Mouse (Mus musculus): ENCODE measurements around the gene Gm20388. TPM values are rescaled to one million over a fixed set of nuclear protein-coding genes. Genes with fewer than 3 reads are reported as not detected.
A peak's percentile ranks its signal among the peaks of the same experiment; 100 is the strongest.

Gm20388 gene
- polyA plus RNA-seq, 1 experiment from 2014 or later, result not detected

DNA sequence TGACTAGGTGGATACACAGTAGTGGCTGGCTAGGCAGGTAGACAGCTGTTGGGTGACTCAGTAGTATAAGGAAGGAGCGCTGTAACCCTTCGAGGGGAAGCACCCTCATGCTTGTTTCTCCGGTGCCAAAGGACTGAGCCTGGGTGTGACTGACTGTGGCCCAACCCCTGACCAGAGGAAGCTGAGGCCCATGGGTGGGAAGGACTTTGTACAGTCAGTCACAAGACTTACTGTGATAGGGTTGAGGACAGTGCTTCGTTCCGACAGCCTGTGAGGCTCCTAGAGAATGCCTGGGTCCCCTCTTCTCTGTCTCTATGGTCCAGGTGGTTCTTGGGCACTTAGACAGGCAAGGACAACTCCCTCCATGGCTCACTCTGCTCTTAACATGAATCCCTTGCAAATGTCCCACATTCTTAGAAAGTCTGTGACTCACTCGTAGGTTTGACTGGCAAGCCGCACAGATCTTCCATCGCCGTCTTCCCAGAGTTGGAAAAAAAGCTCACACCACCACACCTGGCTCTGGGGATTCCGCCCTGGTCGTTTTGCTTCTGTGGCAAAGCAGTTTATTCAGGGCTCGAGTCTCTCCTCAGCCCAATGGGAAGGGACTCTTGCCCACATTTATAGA lies 495.5 kb downstream of the Gm20388 start:
- Histone ChIP-seq H3K4me2 (ENCODE audit: low read length) (no peak overlapping the region), H3K9me3 (ENCODE audit: control insufficient read depth, low read length) (no peaks in the 10 kb centered on the region), H3K4me1 (ENCODE audit: control insufficient read depth in 2 of 2, insufficient read depth in 2 of 2, low read length in 2 of 2) (peaks cover 13 to 14% of the 10 kb centered on the region in 2 experiments), H3K27ac (replicated peaks in 1 of 2; ENCODE audit: control insufficient read depth in 1 of 2, insufficient read depth in 1 of 2, low read depth in 2 of 2, low read length in 2 of 2) (no peak overlapping the region), H3K9ac (ENCODE audit: low read length) (no peak overlapping the region), H3K4me3 (ENCODE audit: control insufficient read depth in 1 of 2, insufficient read depth in 1 of 2, low read depth in 1 of 2, low read length in 2 of 2) (no peak overlapping the region), H3K36me3 (ENCODE audit: control insufficient read depth, insufficient read depth, low read length) (no peaks in the 10 kb centered on the region), H3K27me3 (ENCODE audit: control insufficient read depth, insufficient read depth, low read length) (no peaks in the 10 kb centered on the region)
- 91% methylated on average over 12 of the region's 12 CpGs for WGBS
- no peak for ATAC-seq (ENCODE audit: insufficient number of reproducible peaks, insufficient read depth, low FRiP score, low read depth)

DNA sequence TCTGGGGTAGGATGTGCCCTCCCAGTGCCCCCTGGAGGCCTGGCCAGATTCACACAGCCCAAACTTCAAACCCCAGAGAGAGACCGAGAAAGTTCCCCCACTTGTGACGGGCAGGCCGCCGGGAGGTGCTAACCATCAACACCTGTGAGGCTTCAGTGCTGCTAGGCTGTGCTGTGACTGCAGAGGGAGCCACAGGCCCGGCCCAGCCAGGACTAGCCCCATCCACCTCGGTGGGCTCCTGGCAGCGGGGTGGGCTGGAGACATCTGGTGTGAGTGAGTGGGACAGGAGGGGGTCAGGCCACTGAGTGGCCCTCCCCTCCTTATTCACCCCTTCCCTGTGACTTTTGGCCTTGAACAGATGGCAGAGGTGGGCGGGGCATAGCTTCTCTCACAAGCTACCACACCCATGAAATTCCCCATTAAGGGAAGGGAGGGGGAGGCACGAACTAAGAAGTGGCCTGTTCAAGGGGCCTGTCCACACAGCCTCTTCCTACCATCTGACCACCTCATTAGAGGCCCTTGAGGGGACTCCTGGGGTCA lies 497.1 kb downstream of the Gm20388 start:
- Histone ChIP-seq H3K27ac (replicated peaks in 1 of 2; ENCODE audit: control insufficient read depth in 1 of 2, insufficient read depth in 1 of 2, low read depth in 2 of 2, low read length in 2 of 2) (no peak overlapping the region), H3K4me3 (ENCODE audit: control insufficient read depth in 1 of 2, insufficient read depth in 1 of 2, low read depth in 1 of 2, low read length in 2 of 2) (no peak overlapping the region), H3K4me2 (ENCODE audit: low read length) (no peak overlapping the region), H3K9me3 (ENCODE audit: control insufficient read depth, low read length) (no peaks in the 10 kb centered on the region), H3K36me3 (ENCODE audit: control insufficient read depth, insufficient read depth, low read length) (no peaks in the 10 kb centered on the region), H3K4me1 (ENCODE audit: control insufficient read depth in 2 of 2, insufficient read depth in 2 of 2, low read length in 2 of 2) (peaks cover 19 to 20% of the 10 kb centered on the region in 2 experiments), H3K9ac (ENCODE audit: low read length) (peak overlapping the region; percentile 25; the same call in 1 of the 2 replicates), H3K27me3 (ENCODE audit: control insufficient read depth, insufficient read depth, low read length) (no peaks in the 10 kb centered on the region)
- ATAC-seq (ENCODE audit: insufficient number of reproducible peaks, insufficient read depth, low FRiP score, low read depth), result no peak
- 15% methylated on average over 9 of the region's 9 CpGs for WGBS

DNA sequence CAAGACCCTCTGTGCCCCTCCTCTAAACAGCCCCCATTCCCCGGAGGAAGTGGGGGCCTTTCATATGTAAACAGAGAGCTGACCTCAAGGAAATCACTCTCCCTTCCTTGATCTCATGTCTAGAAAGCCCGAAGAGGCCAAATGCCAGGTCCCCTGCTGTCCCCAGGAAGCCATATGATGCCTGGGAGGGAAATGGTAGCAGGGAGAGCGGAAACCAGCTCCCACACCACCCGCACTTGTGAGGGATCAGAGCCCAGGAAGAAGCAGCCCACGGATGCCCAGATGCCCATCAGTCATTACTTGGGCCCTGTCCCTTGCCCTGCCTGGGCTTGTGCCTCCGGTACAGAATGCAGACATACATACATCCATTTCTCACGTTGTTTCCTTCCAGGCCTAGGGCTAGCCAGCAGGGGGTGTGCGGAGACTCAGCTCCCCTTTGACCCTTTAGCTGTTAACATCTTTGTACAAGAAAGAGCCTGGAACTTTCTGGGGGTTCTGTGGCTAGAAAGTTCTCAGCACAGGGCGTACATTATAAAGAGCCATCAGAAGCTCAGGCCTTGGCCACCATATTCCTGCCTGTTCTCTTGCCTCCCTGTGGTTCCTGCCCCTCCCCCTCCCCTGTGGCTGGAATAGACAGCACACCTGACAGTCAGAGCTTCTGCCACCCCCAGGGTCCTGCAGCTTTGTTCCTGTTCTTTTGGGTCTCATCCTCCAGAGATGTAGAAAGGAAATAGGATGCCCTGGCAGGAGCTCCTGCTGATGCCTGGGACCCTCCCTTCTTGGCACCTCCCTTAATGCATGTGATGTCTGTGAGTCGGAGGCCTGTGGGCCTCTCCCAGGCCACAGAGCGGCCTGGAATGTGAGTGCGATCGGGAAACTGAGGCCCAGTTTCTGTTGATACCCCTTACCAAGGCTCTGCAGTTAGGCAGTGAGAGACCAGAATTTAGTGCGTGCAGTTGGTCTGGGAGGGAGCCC lies 497.9 kb downstream of the Gm20388 start:
- H3K36me3 ChIP-seq (ENCODE audit: control insufficient read depth, insufficient read depth, low read length), result no peaks in the 10 kb centered on the region
- H3K27me3 ChIP-seq (ENCODE audit: control insufficient read depth, insufficient read depth, low read length), result no peaks in the 10 kb centered on the region
- no peaks in the 10 kb centered on the region for H3K9me3 ChIP-seq (ENCODE audit: control insufficient read depth, low read length)
- 56% methylated on average over 14 of the region's 14 CpGs for WGBS
- H3K4me1 ChIP-seq (ENCODE audit: control insufficient read depth in 2 of 2, insufficient read depth in 2 of 2, low read length in 2 of 2), result peaks cover 19 to 22% of the 10 kb centered on the region in 2 experiments
- H3K4me3 ChIP-seq (ENCODE audit: control insufficient read depth in 1 of 2, insufficient read depth in 1 of 2, low read depth in 1 of 2, low read length in 2 of 2), result no peak overlapping the region
- H3K4me2 ChIP-seq (ENCODE audit: low read length), result no peak overlapping the region
- H3K9ac ChIP-seq (ENCODE audit: low read length), result no peak overlapping the region
- H3K27ac ChIP-seq (replicated peaks in 1 of 2; ENCODE audit: control insufficient read depth in 1 of 2, insufficient read depth in 1 of 2, low read depth in 2 of 2, low read length in 2 of 2), result no peak overlapping the region
- no peak for ATAC-seq (ENCODE audit: insufficient number of reproducible peaks, insufficient read depth, low FRiP score, low read depth)

DNA sequence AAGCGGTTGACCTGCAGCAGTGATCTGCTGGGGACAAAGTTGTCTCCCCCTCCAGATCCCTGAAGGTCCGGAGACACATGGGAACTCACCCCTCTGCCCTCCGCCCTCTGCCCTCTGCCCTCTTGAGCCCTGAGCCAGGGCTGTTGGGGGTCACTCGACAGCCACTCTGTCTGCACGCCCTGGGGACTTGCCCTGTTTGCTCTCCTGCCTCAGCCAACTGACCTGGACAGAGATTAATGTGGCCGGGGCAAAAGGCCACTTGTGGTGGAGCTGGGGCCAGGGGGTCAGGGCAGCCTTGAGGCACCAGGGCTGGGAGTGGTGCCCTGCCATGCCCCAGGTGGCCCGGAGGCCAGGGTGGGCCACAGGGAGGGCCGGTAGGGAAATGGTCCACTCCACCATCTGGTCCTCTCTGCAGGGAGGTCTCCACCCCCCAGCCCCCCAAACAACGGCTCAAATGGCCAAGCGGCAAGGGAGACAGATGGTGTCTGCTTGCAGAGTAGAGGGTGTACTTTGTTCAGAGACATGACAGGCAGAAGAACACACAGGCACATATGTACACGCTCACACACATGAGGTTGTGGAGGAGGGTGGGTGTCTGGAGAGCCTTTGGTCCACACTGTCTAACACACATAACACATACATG lies 498.9 kb downstream of the Gm20388 start:
- Histone ChIP-seq H3K9ac (ENCODE audit: low read length) (no peak overlapping the region), H3K4me1 (ENCODE audit: control insufficient read depth in 2 of 2, insufficient read depth in 2 of 2, low read length in 2 of 2) (peaks cover 19 to 23% of the 10 kb centered on the region in 2 experiments), H3K4me3 (ENCODE audit: control insufficient read depth in 1 of 2, insufficient read depth in 1 of 2, low read depth in 1 of 2, low read length in 2 of 2) (no peak overlapping the region), H3K9me3 (ENCODE audit: control insufficient read depth, low read length) (no peaks in the 10 kb centered on the region), H3K27me3 (ENCODE audit: control insufficient read depth, insufficient read depth, low read length) (no peaks in the 10 kb centered on the region), H3K36me3 (ENCODE audit: control insufficient read depth, insufficient read depth, low read length) (no peaks in the 10 kb centered on the region), H3K27ac (replicated peaks in 1 of 2; ENCODE audit: control insufficient read depth in 1 of 2, insufficient read depth in 1 of 2, low read depth in 2 of 2, low read length in 2 of 2) (no peak overlapping the region), H3K4me2 (ENCODE audit: low read length) (no peak overlapping the region)
- WGBS, result 64% methylated on average over 11 of the region's 11 CpGs
- ATAC-seq (ENCODE audit: insufficient number of reproducible peaks, insufficient read depth, low FRiP score, low read depth), result no peak

DNA sequence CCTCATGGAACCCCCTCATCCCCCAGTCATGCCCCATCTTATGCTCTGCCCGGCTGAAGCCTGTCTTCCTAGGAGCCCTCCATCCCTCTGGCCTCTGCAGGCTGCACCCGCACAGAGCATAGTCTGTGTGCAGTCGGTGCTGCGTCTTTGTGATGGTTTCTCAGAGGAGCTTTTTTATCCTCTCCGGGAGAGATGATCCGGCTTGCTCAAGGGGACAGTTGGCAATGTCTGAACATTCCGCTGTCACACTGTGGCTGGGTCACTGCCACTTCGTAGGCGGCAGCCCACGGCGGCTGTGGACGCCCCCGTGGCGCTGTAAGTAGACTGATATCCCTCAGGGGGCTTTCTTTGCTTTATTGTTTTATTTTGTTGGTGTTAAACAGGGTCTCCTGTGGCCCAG lies 500.4 kb downstream of the Gm20388 start:
- no peak for ATAC-seq (ENCODE audit: insufficient number of reproducible peaks, insufficient read depth, low FRiP score, low read depth)
- no peak overlapping the region for H3K4me3 ChIP-seq (ENCODE audit: control insufficient read depth in 1 of 2, insufficient read depth in 1 of 2, low read depth in 1 of 2, low read length in 2 of 2)
- no peaks in the 10 kb centered on the region for H3K9me3 ChIP-seq (ENCODE audit: control insufficient read depth, low read length)
- H3K36me3 ChIP-seq (ENCODE audit: control insufficient read depth, insufficient read depth, low read length), result no peaks in the 10 kb centered on the region
- H3K4me1 ChIP-seq (ENCODE audit: control insufficient read depth in 2 of 2, insufficient read depth in 2 of 2, low read length in 2 of 2), result peaks cover 22 to 30% of the 10 kb centered on the region in 2 experiments
- H3K9ac ChIP-seq (ENCODE audit: low read length), result no peak overlapping the region
- H3K4me2 ChIP-seq (ENCODE audit: low read length), result no peak overlapping the region
- 79% methylated on average over 14 of the region's 14 CpGs for WGBS
- no peaks in the 10 kb centered on the region for H3K27me3 ChIP-seq (ENCODE audit: control insufficient read depth, insufficient read depth, low read length)
- H3K27ac ChIP-seq (replicated peaks in 1 of 2; ENCODE audit: control insufficient read depth in 1 of 2, insufficient read depth in 1 of 2, low read depth in 2 of 2, low read length in 2 of 2), result no peak overlapping the region

DNA sequence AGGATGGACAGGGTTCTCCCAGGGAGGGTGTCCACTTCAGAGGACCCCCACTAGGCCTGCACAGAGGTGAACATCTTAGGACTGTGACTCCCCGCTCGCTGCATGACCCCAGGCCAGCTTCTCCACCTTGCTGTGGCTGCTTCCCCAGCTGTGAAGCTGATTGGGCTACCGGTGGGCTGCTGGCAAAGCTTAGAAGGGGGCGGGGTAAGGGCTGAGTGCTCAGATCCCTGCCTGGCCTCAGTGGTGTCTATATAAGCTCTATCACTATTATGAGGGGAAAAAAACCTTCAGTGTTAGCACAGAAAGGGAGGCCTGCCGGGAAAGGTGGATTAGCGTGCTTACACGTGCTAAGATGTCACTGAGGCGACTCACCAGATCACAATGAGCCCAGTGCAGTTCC lies 501.2 kb downstream of the Gm20388 start:
- no peaks in the 10 kb centered on the region for H3K27me3 ChIP-seq (ENCODE audit: control insufficient read depth, insufficient read depth, low read length)
- H3K9ac ChIP-seq (ENCODE audit: low read length), result no peak overlapping the region
- no peak overlapping the region for H3K27ac ChIP-seq (replicated peaks in 1 of 2; ENCODE audit: control insufficient read depth in 1 of 2, insufficient read depth in 1 of 2, low read depth in 2 of 2, low read length in 2 of 2)
- H3K4me3 ChIP-seq (ENCODE audit: control insufficient read depth in 1 of 2, insufficient read depth in 1 of 2, low read depth in 1 of 2, low read length in 2 of 2), result no peak overlapping the region
- H3K4me2 ChIP-seq (ENCODE audit: low read length), result no peak overlapping the region
- H3K4me1 ChIP-seq (ENCODE audit: control insufficient read depth in 2 of 2, insufficient read depth in 2 of 2, low read length in 2 of 2), result peaks cover 30 to 38% of the 10 kb centered on the region in 2 experiments
- ATAC-seq (ENCODE audit: insufficient number of reproducible peaks, insufficient read depth, low FRiP score, low read depth), result no peak
- no peaks in the 10 kb centered on the region for H3K9me3 ChIP-seq (ENCODE audit: control insufficient read depth, low read length)
- H3K36me3 ChIP-seq (ENCODE audit: control insufficient read depth, insufficient read depth, low read length), result no peaks in the 10 kb centered on the region
- 49% methylated on average over 8 of the region's 8 CpGs for WGBS

DNA sequence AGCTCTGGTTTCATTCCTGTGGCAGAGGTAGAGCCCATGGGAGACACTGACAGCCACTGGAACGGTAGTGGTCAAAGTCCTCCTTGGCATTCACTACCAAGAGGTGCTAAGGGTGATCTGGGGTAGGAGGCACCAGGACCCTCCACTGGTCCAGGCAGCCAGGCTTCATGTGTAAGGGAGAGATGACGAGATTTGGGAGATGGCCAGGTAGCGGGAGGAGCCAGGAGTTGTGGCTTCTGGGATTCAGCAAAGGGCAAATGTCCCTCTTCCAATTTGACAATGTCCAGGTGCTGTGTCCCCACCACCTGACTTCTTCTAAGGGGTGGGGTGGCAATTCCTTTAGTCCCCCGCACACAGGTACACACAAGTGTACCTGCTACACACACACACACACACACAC lies 501.7 kb downstream of the Gm20388 start:
- Histone ChIP-seq H3K36me3 (ENCODE audit: control insufficient read depth, insufficient read depth, low read length) (no peaks in the 10 kb centered on the region), H3K4me2 (ENCODE audit: low read length) (no peak overlapping the region), H3K4me1 (ENCODE audit: control insufficient read depth in 2 of 2, insufficient read depth in 2 of 2, low read length in 2 of 2) (peaks cover 34 to 43% of the 10 kb centered on the region in 2 experiments), H3K9me3 (ENCODE audit: control insufficient read depth, low read length) (no peaks in the 10 kb centered on the region), H3K27ac (replicated peaks in 1 of 2; ENCODE audit: control insufficient read depth in 1 of 2, insufficient read depth in 1 of 2, low read depth in 2 of 2, low read length in 2 of 2) (no peak overlapping the region), H3K27me3 (ENCODE audit: control insufficient read depth, insufficient read depth, low read length) (no peaks in the 10 kb centered on the region), H3K9ac (ENCODE audit: low read length) (no peak overlapping the region), H3K4me3 (ENCODE audit: control insufficient read depth in 1 of 2, insufficient read depth in 1 of 2, low read depth in 1 of 2, low read length in 2 of 2) (no peak overlapping the region)
- 93% methylated on average over 4 of the region's 4 CpGs for WGBS
- ATAC-seq (ENCODE audit: insufficient number of reproducible peaks, insufficient read depth, low FRiP score, low read depth), result no peak

Measured in heart, embryonic 14.5 days (tissue).